Mouse (Mus musculus) stomach, postnatal 0 days (tissue): ENCODE measurements around the gene Dmbx1.

Source experiments
- CTCF ChIP-seq: IDR thresholded peaks from 2 replicates; pipeline ENCODE4 v1.5.1; 2016; ENCODE audit warnings: antibody characterized with exemption, low read depth, mild to moderate bottlenecking, moderate library complexity
- EP300 ChIP-seq: optimal IDR thresholded peaks from 2 replicates; pipeline ENCODE3; 2016; ENCODE audit warnings: antibody characterized with exemption

- TF ChIP-seq CTCF (no peak), EP300 (no peak)
Measured at GRCm38 (mm10) chr4:115927637-115928036, 12.1 kb downstream of the Dmbx1 start.
